Mouse (Mus musculus) hindbrain, embryonic 11.5 days (tissue): Measurements from ENCODE around the gene Syce1l. TPM values are rescaled to one million over a fixed set of nuclear protein-coding genes. Genes with fewer than 3 reads are reported as not detected.

Experiments
- ATAC-seq: fragments of 200-750 bp; cut with Nextera tagmentation; 2 replicates; pipeline ENCODE4 v1.8.0; 2017; ENCODE audit warnings: mild to moderate bottlenecking, moderate TSS enrichment, moderate library complexity; ENCODE audit not compliant: low FRiP score
- DNase-seq: peaks from one replicate; pipeline ENCODE4 v3.0.0-alpha.2; 2015; ENCODE audit warnings: low spot score
- H3K27ac ChIP-seq: fragments of 300-500 bp; sonication (generic); 2 replicates; pipeline ENCODE4 v1.5.1; 2014; ENCODE audit warnings: mild to moderate bottlenecking, low read depth, low read length
- H3K27me3 ChIP-seq: fragments of 300-500 bp; sonication (generic); 2 replicates; pipeline ENCODE4 v1.6.1; 2014; ENCODE audit warnings: mild to moderate bottlenecking, low read length, moderate library complexity, mixed read lengths; ENCODE audit not compliant: control insufficient read depth, insufficient read depth
- H3K36me3 ChIP-seq: fragments of 300-500 bp; sonication (generic); 2 replicates; pipeline ENCODE4 v1.6.1; 2014; ENCODE audit warnings: mild to moderate bottlenecking, low read length, moderate library complexity, mixed read lengths; ENCODE audit not compliant: control insufficient read depth, insufficient read depth
- H3K4me1 ChIP-seq: fragments of 300-500 bp; sonication (generic); replicated peaks from 2 replicates; pipeline ENCODE4 v1.6.1; 2014; ENCODE audit warnings: low read length, mixed read lengths; ENCODE audit not compliant: control insufficient read depth, insufficient read depth
- H3K4me2 ChIP-seq: fragments of 300-500 bp; sonication (generic); replicated peaks from 2 replicates; pipeline ENCODE4 v1.6.1; 2014; ENCODE audit warnings: mild to moderate bottlenecking, low read depth, low read length
- H3K4me3 ChIP-seq: fragments of 300-500 bp; sonication (generic); 2 replicates; pipeline ENCODE4 v1.5.1; 2014; ENCODE audit warnings: low read depth, low read length
- H3K9ac ChIP-seq: fragments of 300-500 bp; sonication (generic); 2 replicates; pipeline ENCODE4 v1.6.1; 2014; ENCODE audit warnings: low read depth, low read length
- H3K9me3 ChIP-seq: fragments of 300-500 bp; sonication (generic); 2 replicates; pipeline ENCODE4 v1.6.1; 2016; ENCODE audit warnings: low read length; ENCODE audit not compliant: control insufficient read depth
- WGBS: fragments of 180-500 bp; shearing (Covaris S2); extraction: QIAGEN DNeasy Blood & Tissue Kit; methylation state at CpG from one replicate; pipeline ENCODE4 v1.1.7; 2014; 5-methylcytosine and 5-hydroxymethylcytosine counted together
- polyA plus RNA-seq: library from polyadenylated mRNA; unstranded; fragments of >200 nt; fragmentation: Nextera tagmentation; extraction: Ambion mirVana; gene quantifications from 2 replicates; pipeline ENCODE4 v1.2.1, GENCODE M21; 2014

Syce1l gene
- polyA plus RNA-seq, 1 experiment from 2014 or later, result not detected

GRCm38 (mm10) chr8:113665951-113666350 lies 22.9 kb downstream of the Syce1l start:
- H3K27ac ChIP-seq, result no peak overlapping the region
- ATAC-seq (no peak), DNase-seq (no peak)
- no peak overlapping the region for H3K4me3 ChIP-seq
- no peak overlapping the region for H3K9ac ChIP-seq
- no peak overlapping the region for H3K4me2 ChIP-seq
- H3K36me3 ChIP-seq, result no peaks in the 10 kb centered on the region
- 80% methylated on average over 8 of the region's 8 CpGs for WGBS
- H3K4me1 ChIP-seq, result no peaks in the 10 kb centered on the region
- H3K9me3 ChIP-seq, result no peaks in the 10 kb centered on the region
- no peaks in the 10 kb centered on the region for H3K27me3 ChIP-seq

- Histone ChIP-seq H3K36me3 (no peaks in the 10 kb centered on the region), H3K27me3 (no peaks in the 10 kb centered on the region), H3K4me1 (no peaks in the 10 kb centered on the region), H3K9me3 (no peaks in the 10 kb centered on the region), H3K27ac (no peak overlapping the region), H3K4me2 (no peak overlapping the region), H3K4me3 (no peak overlapping the region), H3K9ac (no peak overlapping the region)
- DNase-seq (no peak), ATAC-seq (no peak)
- WGBS, result 82% methylated on average over 16 of the region's 16 CpGs
These were observed 23.9 kb downstream of the Syce1l start for GRCm38 (mm10) chr8:113666714-113667432.

GRCm38 (mm10) chr8:113669924-113670323 lies 26.9 kb downstream of the Syce1l start:
- no peak for DNase-seq
- H3K27ac ChIP-seq, result no peak overlapping the region
- H3K36me3 ChIP-seq, result no peaks in the 10 kb centered on the region
- no peaks in the 10 kb centered on the region for H3K4me1 ChIP-seq
- WGBS, result 87% methylated on average over 10 of the region's 10 CpGs
- no peak for ATAC-seq
- no peaks in the 10 kb centered on the region for H3K27me3 ChIP-seq
- no peak overlapping the region for H3K9ac ChIP-seq
- no peak overlapping the region for H3K4me3 ChIP-seq
- H3K4me2 ChIP-seq, result no peak overlapping the region
- no peaks in the 10 kb centered on the region for H3K9me3 ChIP-seq

GRCm38 (mm10) chr8:113672599-113673255 lies 29.7 kb downstream of the Syce1l start:
- WGBS, result 78% methylated on average over 11 of the region's 11 CpGs
- Histone ChIP-seq H3K36me3 (no peaks in the 10 kb centered on the region), H3K4me3 (no peak overlapping the region), H3K9ac (no peak overlapping the region), H3K4me1 (no peaks in the 10 kb centered on the region), H3K9me3 (no peaks in the 10 kb centered on the region), H3K27ac (no peak overlapping the region), H3K27me3 (no peaks in the 10 kb centered on the region), H3K4me2 (no peak overlapping the region)
- no peak for ATAC-seq
- no peak for DNase-seq

GRCm38 (mm10) chr8:113673300-113673699 lies 30.3 kb downstream of the Syce1l start:
- DNase-seq, result no peak
- Histone ChIP-seq H3K9ac (no peak overlapping the region), H3K4me3 (no peak overlapping the region), H3K9me3 (no peaks in the 10 kb centered on the region), H3K4me2 (no peak overlapping the region), H3K27ac (no peak overlapping the region), H3K4me1 (no peaks in the 10 kb centered on the region), H3K36me3 (no peaks in the 10 kb centered on the region), H3K27me3 (no peaks in the 10 kb centered on the region)
- no peak for ATAC-seq
- WGBS, result 51% methylated on average over 3 of the region's 3 CpGs

- no peaks in the 10 kb centered on the region for H3K36me3 ChIP-seq
- no peak overlapping the region for H3K9ac ChIP-seq
- H3K27ac ChIP-seq, result no peak overlapping the region
- WGBS, result 88% methylated on average over 3 of the region's 3 CpGs
- no peaks in the 10 kb centered on the region for H3K4me1 ChIP-seq
- no peaks in the 10 kb centered on the region for H3K27me3 ChIP-seq
- no peak overlapping the region for H3K4me3 ChIP-seq
- H3K9me3 ChIP-seq, result no peaks in the 10 kb centered on the region
- no peak overlapping the region for H3K4me2 ChIP-seq
- ATAC-seq, result no peak
- DNase-seq, result no peak
These were observed 31.6 kb downstream of the Syce1l start for GRCm38 (mm10) chr8:113674611-113675010.

- Histone ChIP-seq H3K36me3 (no peaks in the 10 kb centered on the region), H3K27me3 (no peaks in the 10 kb centered on the region), H3K4me3 (no peak overlapping the region), H3K4me2 (no peak overlapping the region), H3K9me3 (no peaks in the 10 kb centered on the region), H3K27ac (no peak overlapping the region), H3K4me1 (no peaks in the 10 kb centered on the region), H3K9ac (no peak overlapping the region)
- WGBS, result 91% methylated on average over 2 of the region's 2 CpGs
- ATAC-seq (no peak), DNase-seq (no peak)
These were observed 32.3 kb downstream of the Syce1l start for GRCm38 (mm10) chr8:113675281-113675680.

GRCm38 (mm10) chr8:113676811-113677210 lies 33.8 kb downstream of the Syce1l start:
- Histone ChIP-seq H3K36me3 (no peaks in the 10 kb centered on the region), H3K9me3 (no peaks in the 10 kb centered on the region), H3K4me3 (no peak overlapping the region), H3K9ac (no peak overlapping the region), H3K4me2 (no peak overlapping the region), H3K4me1 (no peaks in the 10 kb centered on the region), H3K27me3 (no peaks in the 10 kb centered on the region), H3K27ac (no peak overlapping the region)
- 92% methylated on average over 1 of the region's 1 CpGs for WGBS
- DNase-seq (no peak), ATAC-seq (no peak)

GRCm38 (mm10) chr8:113679361-113679760 lies 36.3 kb downstream of the Syce1l start:
- H3K27me3 ChIP-seq, result no peaks in the 10 kb centered on the region
- no peak overlapping the region for H3K4me2 ChIP-seq
- ATAC-seq, result no peak
- H3K9me3 ChIP-seq, result no peaks in the 10 kb centered on the region
- DNase-seq, result no peak
- no peak overlapping the region for H3K9ac ChIP-seq
- no peaks in the 10 kb centered on the region for H3K4me1 ChIP-seq
- WGBS, result 85% methylated on average over 3 of the region's 3 CpGs
- H3K4me3 ChIP-seq, result no peak overlapping the region
- H3K36me3 ChIP-seq, result no peaks in the 10 kb centered on the region
- no peak overlapping the region for H3K27ac ChIP-seq
